Mouse (Mus musculus): Measurements from ENCODE around the gene Cpa3.
A peak's percentile ranks its signal among the peaks of the same experiment; 100 is the strongest.

The Cpa3 gene

GRCm38 (mm10) chr3:20242050-20242449 is at the start of gene Cpa3:
TSS of gene Cpa3 (minus strand) at chr3:20242181.
- DNase-seq: no peak

GRCm38 (mm10) chr3:20291370-20291769 is 49.4 kb upstream of the Cpa3 start:
- no peak for DNase-seq

GRCm38 (mm10) chr3:20288761-20289160 is 46.8 kb upstream of the Cpa3 start:
- no peak for DNase-seq

GRCm38 (mm10) chr3:20281796-20282195 is 39.8 kb upstream of the Cpa3 start:
- DNase-seq: no peak

GRCm38 (mm10) chr3:20275633-20276032 is 33.7 kb upstream of the Cpa3 start, which contains the start of gene Cpb1:
TSS of gene Cpb1 (minus strand) at chr3:20275733.
- DNase-seq: no peak

GRCm38 (mm10) chr3:20254566-20255479 is 12.8 kb upstream of the Cpa3 start:
- peak; percentile 7 for DNase-seq

GRCm38 (mm10) chr3:20243913-20244312 is 1.9 kb upstream of the Cpa3 start:
- DNase-seq: no peak

- no peak for DNase-seq
Measured at GRCm38 (mm10) chr3:20239741-20240140, 2.2 kb downstream of the Cpa3 start.

- DNase-seq: no peak
Measured at GRCm38 (mm10) chr3:20236965-20237364, 5.0 kb downstream of the Cpa3 start.

GRCm38 (mm10) chr3:20229027-20229426 is 13.0 kb downstream of the Cpa3 start:
- DNase-seq: no peak

GRCm38 (mm10) chr3:20225429-20225828 is 16.6 kb downstream of the Cpa3 start:
- no peak for DNase-seq

- no peak for DNase-seq
Measured at GRCm38 (mm10) chr3:20222926-20223698, 18.9 kb downstream of the Cpa3 start.

- no peak for DNase-seq
Measured at GRCm38 (mm10) chr3:20222136-20222535, 19.8 kb downstream of the Cpa3 start.

- peak; percentile 75 for DNase-seq
Measured at GRCm38 (mm10) chr3:20198869-20199268, 43.1 kb downstream of the Cpa3 start.

GRCm38 (mm10) chr3:20197878-20198277 is 44.1 kb downstream of the Cpa3 start:
- DNase-seq: no peak

GRCm38 (mm10) chr3:20188976-20189675 is 52.9 kb downstream of the Cpa3 start:
- no peak for DNase-seq

- no peak for DNase-seq
Measured at GRCm38 (mm10) chr3:20172394-20172793, 69.6 kb downstream of the Cpa3 start.

GRCm38 (mm10) chr3:20167487-20167886 is 74.5 kb downstream of the Cpa3 start:
- DNase-seq: no peak
